Mouse (Mus musculus): ENCODE measurements at regions not wholly inside any gene's neighbourhood (a gene's known extent, or its start where the extent isn't known, plus 50 kb on each side); places are given as distances from the start of the nearest gene placed in this dataset.

DNA sequence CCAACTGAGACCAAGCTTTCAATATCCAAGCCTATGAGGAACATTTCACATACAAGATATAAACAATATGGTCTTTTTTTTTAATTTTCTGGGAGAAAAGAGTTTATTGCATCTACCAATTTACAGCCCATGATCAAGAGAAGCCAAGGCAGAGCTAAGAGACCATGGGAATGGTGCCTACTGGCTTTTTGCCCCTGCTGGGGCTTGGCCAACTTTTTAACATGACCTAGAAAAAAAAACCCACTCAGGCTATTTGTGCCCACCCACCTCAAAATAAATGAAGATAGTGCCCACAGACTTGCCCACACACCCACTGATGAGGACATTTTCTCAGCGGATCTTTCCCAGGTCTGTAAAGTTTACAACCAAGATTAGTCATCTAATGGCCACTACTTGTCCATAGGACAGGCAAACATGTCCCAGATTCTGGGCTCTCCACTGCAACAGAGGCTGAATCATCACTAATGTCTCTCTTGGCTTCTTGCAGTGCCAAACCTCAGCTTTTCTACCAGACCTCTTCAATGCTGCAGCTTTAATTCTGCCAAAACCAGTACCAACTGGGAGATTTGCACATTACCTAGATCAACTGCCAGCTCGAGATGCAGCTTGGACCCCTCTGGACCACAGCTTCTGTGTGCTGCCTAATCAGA lies 79.6 kb upstream of the Tmc3 start:
- TF ChIP-seq CTCF (conservative IDR thresholded peaks at IDR 0.05; ENCODE audit: insufficient read depth, insufficient read length, low read depth, low read length): no peak
- no peak for TF ChIP-seq POLR2A (IDR thresholded peaks at IDR 0.05; ENCODE audit: low read depth, low read length)
